Mouse (Mus musculus): ENCODE measurements around the gene Tmem170b. TPM values are rescaled to one million over a fixed set of nuclear protein-coding genes. Genes with fewer than 3 reads are reported as not detected.
A peak's percentile ranks its signal among the peaks of the same experiment; 100 is the strongest.

Gene Tmem170b
- polyA plus RNA-seq, 1 experiment from 2014 or later, result 22.4 TPM

GRCm38 (mm10) chr13:41645483-41645859 is 39.8 kb downstream of the Tmem170b start:
- no peak overlapping the region for H3K27ac ChIP-seq (ENCODE audit: low read depth, low read length)
- H3K4me2 ChIP-seq (ENCODE audit: low read depth, low read length, severe bottlenecking), result no peak overlapping the region

DNA sequence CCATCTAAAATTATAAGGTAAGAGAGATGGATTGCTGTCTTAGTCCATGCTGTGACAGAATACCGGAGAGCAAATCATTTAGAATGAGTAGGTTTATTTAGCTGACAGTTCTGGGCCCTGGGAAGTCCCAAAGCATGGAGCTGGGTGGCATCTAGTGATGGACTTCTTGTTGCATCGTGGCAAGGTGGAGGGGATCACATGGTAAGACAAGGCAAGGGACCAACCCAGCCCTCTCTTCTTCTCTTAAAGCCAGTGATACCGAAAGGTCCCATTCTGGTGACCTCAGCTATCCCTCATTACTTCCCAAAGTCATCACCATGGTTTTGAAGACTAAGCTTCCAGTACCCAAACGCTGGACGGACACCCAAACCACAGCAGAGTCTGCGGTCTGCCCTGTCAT is 42.3 kb downstream of the Tmem170b start:
- H3K36me3 ChIP-seq (ENCODE audit: control insufficient read depth, insufficient read depth, low read length), result no peaks in the 10 kb centered on the region
- no peak overlapping the region for H3K4me3 ChIP-seq (ENCODE audit: low read depth, low read length)
- H3K9me3 ChIP-seq (ENCODE audit: control insufficient read depth, low read length), result no peaks in the 10 kb centered on the region
- DNase-seq (ENCODE audit: low spot score) (no peak), ATAC-seq (replicated peaks; ENCODE audit: low FRiP score) (no peak)
- H3K27ac ChIP-seq (ENCODE audit: low read depth, low read length), result no peak overlapping the region
- H3K4me2 ChIP-seq (ENCODE audit: low read depth, low read length, severe bottlenecking), result no peak overlapping the region
- H3K27me3 ChIP-seq (ENCODE audit: control insufficient read depth, insufficient read depth, low read length), result no peaks in the 10 kb centered on the region
- H3K4me1 ChIP-seq (replicated peaks; ENCODE audit: control insufficient read depth, insufficient read depth, low read length), result 0 out of 2 replicates have a peak, but pooled peaks cover 3% of the 10 kb centered on the region
- no peak overlapping the region for H3K9ac ChIP-seq (ENCODE audit: low read length)
- 95% methylated on average over 6 of the region's 6 CpGs for WGBS

More at GRCm38 (mm10) chr13:41645483-41645859, 39.8 kb downstream of the Tmem170b start:
- DNase-seq (ENCODE audit: low spot score), result no peak
- H3K9me3 ChIP-seq (ENCODE audit: control insufficient read depth, low read length), result no peaks in the 10 kb centered on the region
- 76% methylated on average over 5 of the region's 5 CpGs for WGBS
- no peak overlapping the region for H3K4me3 ChIP-seq (ENCODE audit: low read depth, low read length)
- 0 out of 2 replicates have a peak, but pooled peaks cover 3% of the 10 kb centered on the region for H3K4me1 ChIP-seq (replicated peaks; ENCODE audit: control insufficient read depth, insufficient read depth, low read length)
- no peaks in the 10 kb centered on the region for H3K27me3 ChIP-seq (ENCODE audit: control insufficient read depth, insufficient read depth, low read length)
- no peak overlapping the region for H3K9ac ChIP-seq (ENCODE audit: low read length)
- no peaks in the 10 kb centered on the region for H3K36me3 ChIP-seq (ENCODE audit: control insufficient read depth, insufficient read depth, low read length)
- ATAC-seq (replicated peaks; ENCODE audit: low FRiP score), result no peak

- H3K9ac ChIP-seq (ENCODE audit: low read length), result no peak overlapping the region
- ATAC-seq (replicated peaks; ENCODE audit: low FRiP score), result no peak
- H3K4me2 ChIP-seq (ENCODE audit: low read depth, low read length, severe bottlenecking), result no peak overlapping the region
- no peak overlapping the region for H3K4me3 ChIP-seq (ENCODE audit: low read depth, low read length)
- 84% methylated on average over 7 of the region's 7 CpGs for WGBS
- H3K36me3 ChIP-seq (ENCODE audit: control insufficient read depth, insufficient read depth, low read length), result no peaks in the 10 kb centered on the region
- no peaks in the 10 kb centered on the region for H3K4me1 ChIP-seq (replicated peaks; ENCODE audit: control insufficient read depth, insufficient read depth, low read length)
- H3K27me3 ChIP-seq (ENCODE audit: control insufficient read depth, insufficient read depth, low read length), result no peaks in the 10 kb centered on the region
- no peaks in the 10 kb centered on the region for H3K9me3 ChIP-seq (ENCODE audit: control insufficient read depth, low read length)
- DNase-seq (ENCODE audit: low spot score), result no peak
- H3K27ac ChIP-seq (ENCODE audit: low read depth, low read length), result no peak overlapping the region
Measured at GRCm38 (mm10) chr13:41650665-41651064, 45.0 kb downstream of the Tmem170b start.

DNA sequence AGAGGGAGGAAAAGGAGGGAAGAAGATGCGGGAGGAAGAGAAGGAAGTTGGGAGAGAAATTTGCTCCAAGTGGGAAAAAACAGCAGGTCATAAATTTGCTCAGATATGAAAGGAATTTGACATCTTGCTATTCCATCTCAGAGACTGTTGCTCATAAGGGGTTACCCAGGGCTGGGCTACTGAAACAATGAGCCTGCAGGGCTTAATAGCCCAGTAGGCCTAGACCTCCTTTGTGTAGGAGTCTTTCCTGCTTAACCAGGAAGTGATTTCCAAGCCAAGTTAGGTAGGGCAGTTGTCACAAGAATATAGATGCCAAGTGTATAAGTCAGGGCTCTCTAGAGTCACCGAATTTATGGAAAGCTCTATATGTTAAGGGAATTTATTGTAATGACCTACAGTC is 48.1 kb downstream of the Tmem170b start:
- Histone ChIP-seq H3K9me3 (ENCODE audit: control insufficient read depth, low read length) (no peaks in the 10 kb centered on the region), H3K27ac (ENCODE audit: low read depth, low read length) (no peak overlapping the region), H3K4me3 (ENCODE audit: low read depth, low read length) (no peak overlapping the region), H3K4me1 (replicated peaks; ENCODE audit: control insufficient read depth, insufficient read depth, low read length) (no peaks in the 10 kb centered on the region), H3K9ac (ENCODE audit: low read length) (no peak overlapping the region), H3K4me2 (ENCODE audit: low read depth, low read length, severe bottlenecking) (no peak overlapping the region), H3K36me3 (ENCODE audit: control insufficient read depth, insufficient read depth, low read length) (no peaks in the 10 kb centered on the region), H3K27me3 (ENCODE audit: control insufficient read depth, insufficient read depth, low read length) (no peaks in the 10 kb centered on the region; the same call in 1 of the 2 replicates)
- ATAC-seq (replicated peaks; ENCODE audit: low FRiP score), result no peak
- WGBS, result 89% methylated on average over 2 of the region's 2 CpGs
- no peak for DNase-seq (ENCODE audit: low spot score)

DNA sequence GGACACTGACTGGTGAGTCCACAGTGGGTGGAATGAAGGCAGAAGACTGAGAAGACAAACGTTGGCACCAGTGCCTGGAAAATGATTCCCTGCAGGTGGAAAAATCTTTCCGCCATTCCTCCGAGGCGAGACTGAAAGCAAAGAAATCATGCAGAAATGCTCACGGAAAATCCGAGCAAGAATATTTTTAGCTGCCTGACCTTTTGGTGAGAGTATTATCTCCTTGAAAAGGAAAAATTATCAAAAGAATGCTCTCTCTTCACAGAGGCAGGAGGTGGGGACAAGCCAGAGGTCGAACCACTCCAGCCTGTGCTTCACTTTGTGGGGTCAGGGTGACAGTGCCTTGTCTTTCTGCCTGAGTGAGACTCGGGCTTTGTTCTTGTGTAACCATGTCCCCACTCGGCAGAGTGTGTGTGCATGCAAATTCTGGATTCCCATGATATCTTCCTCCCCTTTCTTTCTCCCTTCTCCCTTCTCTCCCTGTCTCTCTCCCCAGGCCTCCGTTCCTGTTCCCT is 49.9 kb downstream of the Tmem170b start:
- DNase-seq (ENCODE audit: low spot score), result no peak
- Histone ChIP-seq H3K4me3 (ENCODE audit: low read depth, low read length) (no peak overlapping the region), H3K4me1 (replicated peaks; ENCODE audit: control insufficient read depth, insufficient read depth, low read length) (no peaks in the 10 kb centered on the region), H3K27ac (ENCODE audit: low read depth, low read length) (no peak overlapping the region), H3K9me3 (ENCODE audit: control insufficient read depth, low read length) (no peaks in the 10 kb centered on the region), H3K36me3 (ENCODE audit: control insufficient read depth, insufficient read depth, low read length) (no peaks in the 10 kb centered on the region), H3K4me2 (ENCODE audit: low read depth, low read length, severe bottlenecking) (no peak overlapping the region), H3K27me3 (ENCODE audit: control insufficient read depth, insufficient read depth, low read length) (no peaks in the 10 kb centered on the region; the same call in 1 of the 2 replicates), H3K9ac (ENCODE audit: low read length) (no peak overlapping the region)
- no peak for ATAC-seq (replicated peaks; ENCODE audit: low FRiP score)
- 78% methylated on average over 10 of the region's 10 CpGs for WGBS

DNA sequence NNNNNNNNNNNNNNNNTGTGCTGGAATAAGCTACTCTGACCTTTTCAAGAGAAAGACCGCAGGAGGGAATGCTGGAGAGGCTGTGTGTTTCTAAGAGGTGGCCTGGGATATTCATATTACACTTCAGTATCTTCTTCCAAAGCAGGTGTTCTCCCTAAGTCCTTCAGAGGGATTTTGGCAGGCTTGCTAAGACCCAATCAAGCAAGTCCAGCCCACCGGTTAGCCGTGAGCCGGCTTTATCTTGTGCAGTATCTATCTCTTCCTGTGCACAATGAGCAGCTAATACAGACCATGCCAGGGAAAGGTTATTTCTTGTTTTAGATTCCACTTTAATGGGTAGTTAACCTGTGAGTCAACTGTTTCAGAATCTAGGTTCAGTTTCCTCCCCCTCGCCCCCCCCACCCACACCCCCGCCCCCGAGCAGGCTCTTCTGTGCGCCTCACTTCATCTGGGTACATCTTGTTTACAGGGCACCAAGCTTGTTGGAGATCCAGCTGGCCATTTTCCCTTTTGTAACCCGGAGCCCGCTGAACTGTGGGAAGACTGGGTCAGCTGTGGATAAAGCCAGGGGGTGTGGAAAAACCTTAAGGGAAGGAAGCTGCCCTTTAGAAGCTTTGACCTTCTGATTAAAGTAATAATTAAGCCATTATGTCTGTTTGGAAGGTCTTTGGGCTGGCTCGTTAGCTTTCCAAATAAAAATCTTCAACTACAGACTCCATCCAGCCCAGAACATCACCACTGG is 54.5 kb downstream of the Tmem170b start:
- Histone ChIP-seq H3K9ac (ENCODE audit: low read length) (no peak overlapping the region), H3K4me1 (replicated peaks; ENCODE audit: control insufficient read depth, insufficient read depth, low read length) (no peaks in the 10 kb centered on the region), H3K4me3 (ENCODE audit: low read depth, low read length) (no peak overlapping the region), H3K36me3 (ENCODE audit: control insufficient read depth, insufficient read depth, low read length) (no peaks in the 10 kb centered on the region), H3K9me3 (ENCODE audit: control insufficient read depth, low read length) (no peaks in the 10 kb centered on the region), H3K4me2 (ENCODE audit: low read depth, low read length, severe bottlenecking) (no peak overlapping the region), H3K27ac (ENCODE audit: low read depth, low read length) (no peak overlapping the region), H3K27me3 (ENCODE audit: control insufficient read depth, insufficient read depth, low read length) (no peaks in the 10 kb centered on the region; the same call in 1 of the 2 replicates)
- peak; percentile 45 for DNase-seq (ENCODE audit: low spot score)
- WGBS, result 52% methylated on average over 11 of the region's 11 CpGs
- no peak for ATAC-seq (replicated peaks; ENCODE audit: low FRiP score)

GRCm38 (mm10) chr13:41661116-41661515 is 55.4 kb downstream of the Tmem170b start:
- ATAC-seq (replicated peaks; ENCODE audit: low FRiP score) (no peak), DNase-seq (ENCODE audit: low spot score) (peak; percentile 17)
- WGBS, result 86% methylated on average over 11 of the region's 11 CpGs
- H3K4me2 ChIP-seq (ENCODE audit: low read depth, low read length, severe bottlenecking), result no peak overlapping the region
- H3K9me3 ChIP-seq (ENCODE audit: control insufficient read depth, low read length), result no peaks in the 10 kb centered on the region
- H3K9ac ChIP-seq (ENCODE audit: low read length), result no peak overlapping the region
- H3K36me3 ChIP-seq (ENCODE audit: control insufficient read depth, insufficient read depth, low read length), result no peaks in the 10 kb centered on the region
- no peaks in the 10 kb centered on the region for H3K4me1 ChIP-seq (replicated peaks; ENCODE audit: control insufficient read depth, insufficient read depth, low read length)
- H3K4me3 ChIP-seq (ENCODE audit: low read depth, low read length), result no peak overlapping the region
- no peaks in the 10 kb centered on the region; the same call in 1 of the 2 replicates for H3K27me3 ChIP-seq (ENCODE audit: control insufficient read depth, insufficient read depth, low read length)
- H3K27ac ChIP-seq (ENCODE audit: low read depth, low read length), result no peak overlapping the region

DNA sequence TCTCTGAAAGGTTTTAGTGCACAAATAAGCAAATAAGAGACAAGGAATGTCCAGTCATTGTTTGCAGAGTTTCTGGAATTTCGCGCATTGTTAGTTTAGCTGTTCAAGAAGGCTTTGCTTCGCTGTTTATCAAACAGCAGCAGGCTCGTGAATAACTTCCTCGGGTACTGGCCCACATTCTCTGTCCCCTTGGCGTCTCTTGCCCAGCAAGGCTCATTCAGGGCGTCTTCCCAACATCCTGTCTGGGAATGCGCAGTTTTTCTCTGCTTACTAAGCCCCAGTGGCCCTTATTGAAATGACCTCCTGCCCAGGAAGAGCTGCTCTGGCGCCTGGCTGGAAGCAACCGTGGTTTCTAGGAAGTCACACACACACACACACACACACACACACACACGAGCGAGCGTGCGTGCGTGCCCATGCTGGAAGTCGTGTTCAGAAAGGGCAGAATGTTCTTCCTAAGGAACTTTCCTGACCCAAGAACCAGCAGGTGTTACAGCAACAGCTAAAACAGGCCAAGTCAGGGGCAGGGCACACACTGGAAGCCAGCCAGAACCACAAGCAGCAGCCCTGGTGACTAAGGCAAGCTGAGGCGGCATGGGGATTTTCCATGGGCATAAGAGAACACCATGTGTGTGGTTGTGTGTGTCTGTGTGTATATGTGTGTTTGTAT is 56.8 kb downstream of the Tmem170b start:
- Histone ChIP-seq H3K27me3 (ENCODE audit: control insufficient read depth, insufficient read depth, low read length) (no peaks in the 10 kb centered on the region; the same call in 1 of the 2 replicates), H3K36me3 (ENCODE audit: control insufficient read depth, insufficient read depth, low read length) (no peaks in the 10 kb centered on the region), H3K27ac (ENCODE audit: low read depth, low read length) (no peak overlapping the region), H3K9ac (ENCODE audit: low read length) (no peak overlapping the region), H3K9me3 (ENCODE audit: control insufficient read depth, low read length) (no peaks in the 10 kb centered on the region), H3K4me1 (replicated peaks; ENCODE audit: control insufficient read depth, insufficient read depth, low read length) (no peaks in the 10 kb centered on the region), H3K4me2 (ENCODE audit: low read depth, low read length, severe bottlenecking) (no peak overlapping the region), H3K4me3 (ENCODE audit: low read depth, low read length) (no peak overlapping the region)
- WGBS, result 64% methylated on average over 17 of the region's 17 CpGs
- peak; percentile 55 for DNase-seq (ENCODE audit: low spot score)
- no peak for ATAC-seq (replicated peaks; ENCODE audit: low FRiP score)

All from forebrain, embryonic 11.5 days (tissue).